Mouse (Mus musculus): ENCODE data around the gene Emc4.

Gene Emc4

GRCm38 (mm10) chr2:112367726-112368673 is at the start of gene Emc4:
Gene Emc4, minus strand, starts transcription at chr2:112368027.
- peak; percentile 95 for DNase-seq (ENCODE audit: low spot score)

GRCm38 (mm10) chr2:112407030-112407429 is 39.2 kb upstream of the Emc4 start:
- DNase-seq (ENCODE audit: low spot score), result no peak

- DNase-seq (ENCODE audit: low spot score), result no peak
Observed at GRCm38 (mm10) chr2:112396649-112397048, 28.8 kb upstream of the Emc4 start.

- no peak for DNase-seq (ENCODE audit: low spot score)
Observed at GRCm38 (mm10) chr2:112393958-112394357, 26.1 kb upstream of the Emc4 start.

GRCm38 (mm10) chr2:112392689-112393088 is 24.9 kb upstream of the Emc4 start:
- DNase-seq (ENCODE audit: low spot score), result no peak

- DNase-seq (ENCODE audit: low spot score), result no peak
Observed at GRCm38 (mm10) chr2:112391346-112392000, 23.6 kb upstream of the Emc4 start.

- no peak for DNase-seq (ENCODE audit: low spot score)
Observed at GRCm38 (mm10) chr2:112390843-112391242, 23.0 kb upstream of the Emc4 start.

- DNase-seq (ENCODE audit: low spot score), result no peak
Observed at GRCm38 (mm10) chr2:112381219-112381618, 13.4 kb upstream of the Emc4 start.

- DNase-seq (ENCODE audit: low spot score), result peak; percentile 7
Observed at GRCm38 (mm10) chr2:112380131-112380530, 12.3 kb upstream of the Emc4 start.

- DNase-seq (ENCODE audit: low spot score), result peak; percentile 96
Observed at GRCm38 (mm10) chr2:112378973-112379898, 11.4 kb upstream of the Emc4 start, which contains the start of gene Katnbl1. Gene Katnbl1, plus strand, starts transcription at chr2:112379211.

GRCm38 (mm10) chr2:112374610-112375009 is 6.8 kb upstream of the Emc4 start:
- no peak for DNase-seq (ENCODE audit: low spot score)

- no peak for DNase-seq (ENCODE audit: low spot score)
Observed at GRCm38 (mm10) chr2:112373141-112373540, 5.3 kb upstream of the Emc4 start.

- DNase-seq (ENCODE audit: low spot score), result no peak
Observed at GRCm38 (mm10) chr2:112369941-112370340, 2.1 kb upstream of the Emc4 start.

- DNase-seq (ENCODE audit: low spot score), result peak; percentile 9
Observed at GRCm38 (mm10) chr2:112367222-112367621, 605 bp downstream of the Emc4 start.

GRCm38 (mm10) chr2:112360781-112361169 is 7.1 kb downstream of the Emc4 start:
- DNase-seq (ENCODE audit: low spot score), result no peak

- no peak for DNase-seq (ENCODE audit: low spot score)
Observed at GRCm38 (mm10) chr2:112360012-112360780, 7.6 kb downstream of the Emc4 start.

- no peak for DNase-seq (ENCODE audit: low spot score)
Observed at GRCm38 (mm10) chr2:112359611-112360010, 8.2 kb downstream of the Emc4 start.

GRCm38 (mm10) chr2:112353685-112354455 is 14.0 kb downstream of the Emc4 start:
- no peak for DNase-seq (ENCODE audit: low spot score)

- DNase-seq (ENCODE audit: low spot score), result no peak
Observed at GRCm38 (mm10) chr2:112348246-112348645, 19.6 kb downstream of the Emc4 start.

- DNase-seq (ENCODE audit: low spot score), result no peak
Observed at GRCm38 (mm10) chr2:112341117-112341516, 26.7 kb downstream of the Emc4 start.

All from embryo, embryonic 10.5 days (tissue).